Mouse (Mus musculus) right cerebral cortex, adult 2 months (tissue): ENCODE results near the gene Foxq1.

Experiments used
- DNase-seq, 2 experiments: peaks; one replicate each; pipeline ENCODE4 v3.0.0; 2021 to 2022; ENCODE audit warnings: low spot score in 2 of 2

Foxq1 gene

GRCm38 (mm10) chr13:31555834-31556233, at the start of gene Foxq1:
TSS of gene Foxq1 (plus strand) at chr13:31556134.
- DNase-seq: no peak

- DNase-seq: no peak
These were observed 49.3 kb upstream of the Foxq1 start for GRCm38 (mm10) chr13:31506494-31507167.

- DNase-seq: no peak
These were observed 40.7 kb upstream of the Foxq1 start for GRCm38 (mm10) chr13:31515261-31515660.

- DNase-seq: peak; percentile 3 to 5
These were observed 37.5 kb upstream of the Foxq1 start for GRCm38 (mm10) chr13:31518411-31518886.

GRCm38 (mm10) chr13:31518971-31519370, 37.0 kb upstream of the Foxq1 start:
- no peak for DNase-seq

GRCm38 (mm10) chr13:31524976-31525375, 31.0 kb upstream of the Foxq1 start:
- DNase-seq: no peak

GRCm38 (mm10) chr13:31531186-31531585, 24.7 kb upstream of the Foxq1 start:
- no peak for DNase-seq

GRCm38 (mm10) chr13:31531651-31532061, 24.3 kb upstream of the Foxq1 start:
- DNase-seq: no peak

- no peak for DNase-seq
These were observed 21.2 kb upstream of the Foxq1 start for GRCm38 (mm10) chr13:31534726-31535125.

GRCm38 (mm10) chr13:31543021-31543420, 12.9 kb upstream of the Foxq1 start:
- DNase-seq: no peak

- no peak for DNase-seq
These were observed 9.2 kb upstream of the Foxq1 start for GRCm38 (mm10) chr13:31546784-31547183.

- DNase-seq: no peak
These were observed 8.7 kb upstream of the Foxq1 start for GRCm38 (mm10) chr13:31547204-31547603.

- no peak for DNase-seq
These were observed 8.3 kb upstream of the Foxq1 start for GRCm38 (mm10) chr13:31547610-31548009.

GRCm38 (mm10) chr13:31556964-31557767, 1.2 kb downstream of the Foxq1 start:
- peak in 1 of 2 experiments; percentile 3 for DNase-seq

GRCm38 (mm10) chr13:31557768-31558520, 2.0 kb downstream of the Foxq1 start:
- peak; percentile 17 to 23 for DNase-seq

GRCm38 (mm10) chr13:31558521-31559418, 2.8 kb downstream of the Foxq1 start, which contains the start of gene A530084C06Rik:
TSS of gene A530084C06Rik (minus strand) at chr13:31559333.
- peak; percentile 6 to 25 for DNase-seq

GRCm38 (mm10) chr13:31559419-31560144, 3.6 kb downstream of the Foxq1 start:
- DNase-seq: peak; percentile 7 to 19

- DNase-seq: no peak
These were observed 8.5 kb downstream of the Foxq1 start for GRCm38 (mm10) chr13:31564394-31564793.

GRCm38 (mm10) chr13:31567099-31567498, 11.2 kb downstream of the Foxq1 start:
- DNase-seq: no peak

- DNase-seq: no peak
These were observed 11.8 kb downstream of the Foxq1 start for GRCm38 (mm10) chr13:31567617-31568294.
